Mouse (Mus musculus): ENCODE results near the gene Tmem217.

- TF ChIP-seq CTCF (IDR thresholded peaks at IDR 0.05; ENCODE audit: low read depth, low read length) (no peak), POLR2A (IDR thresholded peaks at IDR 0.05; ENCODE audit: insufficient read depth, low read length) (no peak), EP300 (IDR thresholded peaks at IDR 0.05; ENCODE audit: insufficient read depth, low read depth, low read length) (no peak)
These were observed 20.3 kb downstream of the Tmem217 start for GRCm38 (mm10) chr17:29531757-29532384.

All from ES-Bruce4 (cell line).